Mouse (Mus musculus) lung, postnatal 10 days (tissue): Measurements from ENCODE around the gene Sec23a.
"Not testable (repeated sequence)": the region's sequence is repeated elsewhere in the genome, so short reads cannot be mapped to it uniquely, and the experiment has no call there.

ENCODE experiments used
- DNase-seq: peaks from one replicate; pipeline ENCODE4 v3.0.0; 2021

Gene Sec23a

DNA sequence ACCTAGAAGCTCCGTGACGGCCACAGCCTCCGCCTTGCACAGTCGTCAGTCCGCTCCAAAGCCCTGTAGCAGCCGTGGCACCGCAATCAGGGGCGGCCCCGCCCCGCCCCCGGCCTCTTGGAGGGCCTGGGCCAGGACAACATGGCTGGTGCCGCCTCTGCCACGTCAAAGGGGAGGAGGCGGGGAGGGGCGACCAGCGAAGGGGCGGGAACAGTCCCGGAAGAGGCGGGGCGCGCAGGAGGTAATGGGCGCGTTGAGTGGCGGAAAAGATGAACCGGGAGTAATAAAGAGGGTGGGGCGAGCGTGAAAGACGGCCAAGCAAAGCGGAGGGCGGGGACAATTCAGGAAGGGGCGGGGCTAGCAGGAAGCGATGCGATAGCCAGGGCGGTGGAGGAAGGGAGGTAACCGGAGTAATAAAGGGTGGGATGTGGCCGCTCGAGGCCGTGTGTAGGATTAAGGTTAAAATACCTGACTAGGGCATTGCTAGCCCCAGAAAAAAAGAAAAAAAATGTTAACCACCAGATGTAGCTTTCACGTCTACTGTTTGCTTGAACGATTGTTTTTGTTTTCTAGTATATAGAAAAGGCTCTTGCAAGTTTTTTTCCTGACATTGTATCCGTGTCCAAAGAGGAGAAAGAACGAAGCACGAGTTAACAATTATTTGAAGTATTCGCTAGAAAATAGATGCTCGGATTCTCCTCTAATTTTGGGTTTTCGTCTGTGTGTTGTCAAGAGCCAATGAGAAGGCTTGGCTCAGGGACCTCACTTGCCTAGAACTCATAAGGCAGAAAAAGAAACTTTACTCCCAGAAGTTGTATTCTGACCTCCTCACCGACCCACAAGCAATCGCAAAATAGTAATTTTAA lies at the start of gene Sec23a:
Gene Sec23a (minus strand): TSS at position 174 of the 866 bp plus-strand sequence.
- DNase-seq = peak; percentile 100

DNA sequence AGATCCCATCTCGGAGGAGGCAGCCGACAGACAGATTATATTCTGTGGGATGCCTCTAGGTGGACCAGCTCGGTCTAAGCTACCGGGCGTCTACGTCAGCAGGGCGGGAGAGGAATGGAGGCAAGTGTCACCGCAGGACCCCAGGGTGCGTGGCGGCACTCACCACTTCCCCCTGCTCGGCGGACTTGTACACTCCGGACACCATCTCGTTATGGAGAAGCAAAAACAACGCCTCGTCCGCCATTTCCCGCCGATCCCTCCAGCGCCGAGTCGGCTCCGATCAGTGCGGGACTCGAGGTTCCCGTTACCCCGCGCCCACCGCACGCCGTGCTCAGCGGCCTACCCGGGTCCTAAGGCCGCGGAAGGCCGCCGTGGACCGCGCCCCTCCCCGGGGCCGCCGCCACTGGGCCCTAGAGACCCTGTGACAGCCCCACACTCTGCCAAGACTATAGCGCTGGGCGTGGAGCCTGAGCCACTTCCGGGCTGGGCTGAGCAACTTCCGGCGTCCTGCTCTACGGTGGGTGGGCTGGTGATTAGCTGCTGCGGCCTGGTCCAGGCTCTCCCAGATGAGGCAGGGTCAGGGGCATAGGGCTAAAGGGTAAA lies 49.3 kb upstream of the Sec23a start, which contains the start of gene Trappc6b:
Gene Trappc6b (minus strand): TSS at position 480 of the 603 bp plus-strand sequence.
- peak; percentile 90 for DNase-seq

DNA sequence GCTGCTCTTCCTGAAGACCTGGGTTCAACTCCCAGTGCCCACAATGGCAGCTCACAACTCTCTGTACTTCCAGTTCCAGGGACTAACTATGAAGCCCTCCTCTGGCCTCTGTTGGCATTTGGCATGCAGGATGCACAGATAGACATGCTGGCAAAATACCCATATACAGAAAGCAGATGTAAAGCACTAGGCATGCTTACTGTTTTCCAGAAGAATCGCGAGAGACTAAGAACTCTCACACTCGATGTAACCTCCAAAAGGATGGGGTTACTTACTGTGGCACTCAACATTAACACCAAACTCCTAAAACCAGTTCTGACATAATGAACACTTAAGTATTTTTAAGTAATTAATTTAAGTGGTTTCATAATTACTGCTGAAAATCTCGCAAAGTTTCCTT lies 48.5 kb upstream of the Sec23a start:
- DNase-seq = no peak

DNA sequence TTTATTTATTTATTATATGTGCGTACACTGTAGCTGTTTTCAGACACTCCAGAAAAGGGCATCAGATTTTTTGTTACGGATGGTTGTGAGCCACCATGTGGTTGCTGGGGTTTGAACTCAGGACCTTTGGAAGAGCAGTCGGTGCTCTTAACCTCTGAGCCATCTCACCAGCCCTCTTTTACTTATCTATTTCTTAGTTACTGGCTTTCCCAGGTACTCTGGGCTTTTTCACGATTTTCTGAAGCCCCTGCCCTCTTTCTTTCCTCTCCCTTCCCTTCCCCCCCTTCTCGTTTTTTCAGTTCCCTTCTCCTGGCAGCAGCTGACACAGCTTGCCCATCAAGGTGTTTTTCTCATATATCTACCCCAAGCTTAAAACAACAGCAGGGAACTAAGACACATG lies 46.4 kb upstream of the Sec23a start:
- DNase-seq = not testable (repeated sequence)

DNA sequence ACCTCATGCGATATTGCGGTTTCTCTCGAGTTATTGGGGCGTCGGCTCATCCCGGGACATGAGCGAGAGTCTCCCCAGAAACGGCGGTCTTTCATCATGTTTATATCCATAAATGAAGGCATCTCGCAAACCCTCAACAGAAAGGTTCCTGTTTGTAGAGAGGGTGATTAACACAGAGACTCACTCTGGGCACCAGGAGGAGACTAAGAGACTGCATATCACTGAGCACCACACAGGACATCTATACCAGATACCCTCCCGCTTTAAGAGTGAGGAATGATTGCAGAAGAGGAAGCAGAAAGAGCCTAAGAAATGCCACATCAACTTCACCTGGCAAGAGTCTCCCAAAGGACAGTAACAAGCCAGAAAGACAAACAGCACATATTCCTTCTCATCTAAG lies 44.4 kb upstream of the Sec23a start:
- no peak for DNase-seq

DNA sequence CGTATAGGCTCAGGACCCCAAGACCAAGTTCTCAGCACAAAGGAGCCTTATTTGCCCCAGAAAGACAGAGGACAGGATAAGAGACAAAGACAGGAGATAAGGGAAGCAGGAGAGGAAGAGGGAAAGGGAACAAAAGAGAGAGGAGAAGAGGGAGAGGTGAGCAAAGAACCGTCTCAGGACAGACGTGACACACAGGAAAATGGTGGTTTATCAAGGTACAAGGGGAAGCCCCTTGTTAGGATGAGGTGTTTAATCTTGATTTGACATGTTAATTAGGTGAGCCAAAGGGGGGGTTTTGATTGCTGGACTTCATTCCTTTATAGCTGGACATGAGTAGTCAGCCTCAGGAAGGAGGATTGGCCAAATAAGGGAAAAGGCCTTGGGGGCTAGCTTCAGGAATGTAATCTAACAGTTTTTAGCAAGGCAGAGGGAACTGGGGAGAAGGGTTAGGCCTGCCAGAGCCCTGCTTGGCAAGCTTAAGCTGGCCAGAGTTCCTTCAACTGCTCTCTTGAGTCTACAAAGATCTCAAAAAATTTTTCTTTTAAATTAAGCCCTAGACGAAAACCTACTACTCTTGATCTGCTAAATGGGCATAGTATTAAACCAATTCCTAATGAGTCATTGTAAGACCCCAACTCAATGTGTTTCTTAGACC lies 43.5 kb upstream of the Sec23a start:
- peak; percentile 14 for DNase-seq

DNA sequence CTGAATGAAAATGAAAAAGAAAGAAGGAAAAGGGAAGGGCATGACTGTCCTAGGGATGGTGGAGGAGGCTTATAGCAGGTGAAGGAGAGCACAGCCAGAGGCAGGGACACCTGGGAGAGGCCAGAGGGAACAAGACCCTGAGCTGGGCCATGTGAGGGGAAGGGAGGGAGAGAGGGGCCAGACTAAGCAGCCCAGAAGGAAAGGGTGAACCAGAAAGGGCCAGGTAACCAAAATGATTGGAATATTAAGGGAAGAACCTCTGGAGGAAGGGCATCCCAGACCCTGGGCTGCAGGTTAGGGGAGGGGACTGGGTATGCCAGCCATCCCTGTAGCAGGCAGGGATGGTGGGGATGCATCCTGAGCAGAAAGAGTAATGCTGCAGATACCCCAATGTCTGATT lies 42.2 kb upstream of the Sec23a start:
- DNase-seq = no peak

DNA sequence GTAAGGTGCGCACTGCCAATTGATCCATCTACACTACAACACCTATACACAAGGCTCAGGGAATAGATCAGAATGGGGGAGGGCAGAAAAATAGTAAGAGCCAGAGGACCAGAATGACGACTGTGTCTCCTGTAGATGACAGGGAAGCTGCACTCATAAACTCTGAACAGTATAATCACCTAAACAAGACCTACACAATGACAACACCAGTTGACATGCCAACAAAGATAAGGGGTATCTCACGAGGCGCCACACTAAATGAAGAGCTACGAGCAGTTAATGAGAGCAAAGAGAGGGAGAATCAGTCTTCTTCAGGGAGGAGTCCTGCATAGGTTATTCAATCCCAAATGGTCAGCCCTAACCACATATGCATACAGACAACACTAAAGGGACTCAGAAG lies 41.3 kb upstream of the Sec23a start:
- no peak for DNase-seq

DNA sequence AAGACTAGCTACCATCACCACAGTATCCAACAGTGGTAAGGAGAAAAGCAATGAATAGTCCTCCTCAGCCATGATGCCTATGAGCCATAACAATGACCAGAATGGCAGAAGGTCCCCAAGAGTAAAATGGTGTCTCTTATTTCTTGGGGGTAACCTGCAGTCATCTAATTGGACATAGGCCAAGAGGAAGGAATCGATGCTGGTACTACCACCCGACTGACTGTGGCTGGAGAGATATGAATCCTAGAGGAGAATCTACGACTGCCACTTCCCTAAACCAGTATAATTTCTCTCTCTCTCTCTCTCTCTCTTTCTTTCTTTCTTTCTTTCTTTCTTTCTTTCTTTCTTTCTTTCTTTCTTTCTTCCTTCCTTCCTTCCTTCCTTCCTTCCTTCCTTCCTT lies 40.7 kb upstream of the Sec23a start:
- no peak for DNase-seq

DNA sequence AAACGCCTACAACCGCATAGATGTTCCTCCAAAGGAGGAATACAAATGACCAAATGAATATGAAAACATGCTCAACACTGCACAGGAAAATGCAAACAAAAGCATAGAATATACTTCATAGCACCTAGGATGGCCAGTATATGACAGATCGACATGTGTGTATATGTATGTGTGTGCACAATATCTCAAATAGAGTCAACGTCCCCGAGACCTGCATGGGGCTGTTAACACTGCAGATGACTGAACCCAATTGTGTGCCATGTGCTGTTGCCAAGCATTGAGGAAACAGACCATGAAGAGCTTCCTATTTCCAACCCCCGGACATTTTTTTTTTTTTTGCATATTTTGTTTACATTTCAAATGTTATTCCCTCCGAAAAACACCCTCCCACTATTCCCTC lies 29.0 kb upstream of the Sec23a start:
- no peak for DNase-seq

DNA sequence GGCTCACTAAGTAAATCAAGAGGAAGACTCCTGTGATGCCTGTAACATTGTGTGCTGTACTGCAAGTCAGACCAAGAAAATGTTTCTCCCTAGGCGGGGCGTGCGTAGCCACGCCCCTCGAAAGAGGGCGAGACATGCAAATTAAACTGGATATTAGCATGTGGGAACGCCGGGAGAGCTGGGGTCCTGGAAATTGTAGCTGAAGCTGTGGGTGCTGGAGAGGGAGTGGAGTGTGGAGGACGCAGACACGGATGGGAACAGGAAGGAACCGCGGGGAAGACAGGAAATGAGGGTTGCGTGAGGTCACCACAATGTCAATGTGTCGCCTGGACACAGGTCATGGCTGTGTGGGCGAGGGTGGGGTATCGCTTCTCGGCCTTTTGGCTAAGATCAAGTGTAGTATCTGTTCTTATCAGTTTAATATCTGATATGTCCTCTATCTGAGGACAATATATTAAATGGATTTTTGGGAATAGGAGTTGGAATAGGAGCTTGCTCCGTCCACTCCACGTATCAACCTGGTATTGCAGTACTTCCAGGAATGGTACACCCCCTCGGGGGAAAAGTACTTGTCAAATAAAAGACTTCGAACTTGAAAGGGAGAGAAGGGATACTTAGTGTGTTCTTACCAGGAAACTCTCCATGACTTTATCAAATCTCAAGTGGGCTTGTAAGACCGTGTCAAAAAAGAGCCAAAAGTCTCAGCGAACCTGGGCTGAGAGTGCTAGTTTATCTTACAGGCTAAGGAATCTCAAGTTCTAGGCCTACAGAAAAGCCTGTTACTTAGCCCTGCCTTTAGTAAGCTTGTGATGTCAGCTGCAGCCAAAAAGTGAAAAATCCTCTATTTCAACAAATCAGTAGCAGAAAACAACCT lies 28.4 kb upstream of the Sec23a start:
- DNase-seq = peak; percentile 75

DNA sequence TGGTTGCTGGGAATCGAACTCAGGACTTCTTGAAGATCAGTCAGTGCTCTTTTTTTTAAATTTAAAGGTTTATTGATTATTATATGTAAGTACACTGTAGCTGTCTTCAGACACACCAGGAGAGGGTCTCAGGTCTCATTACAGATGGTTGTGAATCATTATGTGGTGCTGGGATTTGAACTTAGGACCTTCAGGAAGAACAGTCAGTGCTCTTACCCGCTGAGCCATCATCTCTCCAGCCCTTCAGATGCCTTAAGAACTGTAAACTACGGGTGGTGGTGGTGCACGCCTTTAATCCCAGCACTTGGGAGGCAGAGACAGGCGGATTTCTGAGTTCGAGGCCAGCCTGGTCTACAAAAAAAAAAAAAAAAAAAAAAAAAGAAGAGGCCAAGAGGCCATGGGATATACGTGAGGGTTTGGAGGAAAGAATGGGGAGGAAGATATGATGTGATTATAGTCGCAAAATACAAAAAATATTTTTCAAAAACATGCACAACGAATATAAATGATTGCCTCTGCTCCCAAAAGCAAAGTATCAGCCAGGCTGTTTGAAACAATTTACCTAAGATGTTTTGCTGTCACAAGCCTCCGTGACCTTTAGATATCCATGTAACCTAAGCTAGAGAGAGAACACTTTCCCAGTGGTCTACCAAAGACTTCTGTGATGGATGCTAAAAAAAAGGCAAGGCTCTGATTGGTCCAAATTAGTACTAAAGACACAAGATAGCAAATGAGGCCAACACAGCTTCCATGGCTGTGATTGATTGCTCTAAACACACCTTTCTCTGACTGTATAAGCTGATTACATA lies 27.5 kb upstream of the Sec23a start:
- DNase-seq = no peak

DNA sequence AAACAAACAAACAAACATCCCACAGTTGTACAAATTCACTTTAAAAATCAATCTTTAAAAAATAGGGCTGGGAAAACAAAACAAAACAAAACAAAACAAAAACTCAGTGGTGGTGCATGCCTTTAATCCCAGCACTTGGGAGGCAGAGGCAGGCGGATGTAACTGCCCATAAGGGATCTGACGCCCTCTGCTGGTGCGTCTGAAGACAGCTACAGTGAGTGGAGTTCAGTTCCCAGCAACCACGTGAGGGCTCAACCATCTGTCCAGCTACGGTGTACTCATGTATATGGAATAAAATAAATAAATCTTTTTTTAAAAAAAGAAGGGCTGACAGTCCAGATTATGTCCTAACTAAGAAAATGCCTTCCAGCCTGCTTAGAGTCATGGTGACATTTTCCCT lies 20.3 kb upstream of the Sec23a start:
- DNase-seq = no peak

DNA sequence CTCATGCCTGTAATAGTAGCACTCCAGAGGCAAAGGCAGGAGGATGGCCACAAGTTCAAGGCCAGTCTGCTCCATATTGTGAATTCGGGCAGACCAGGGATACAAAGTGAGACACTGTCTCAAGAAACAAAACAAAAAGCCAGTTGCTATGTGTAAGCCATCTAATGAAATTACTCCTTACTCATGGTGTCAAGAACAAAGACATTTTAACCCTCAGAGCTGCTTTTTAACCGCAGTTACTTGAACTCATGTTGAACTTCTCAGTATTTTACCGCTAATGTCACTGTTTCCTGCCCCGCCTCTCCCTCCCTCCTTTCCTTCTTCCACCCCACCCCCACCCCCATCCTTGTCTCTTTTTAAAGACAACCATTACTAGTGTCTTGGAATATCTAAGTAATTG lies 9.5 kb upstream of the Sec23a start:
- DNase-seq = no peak

DNA sequence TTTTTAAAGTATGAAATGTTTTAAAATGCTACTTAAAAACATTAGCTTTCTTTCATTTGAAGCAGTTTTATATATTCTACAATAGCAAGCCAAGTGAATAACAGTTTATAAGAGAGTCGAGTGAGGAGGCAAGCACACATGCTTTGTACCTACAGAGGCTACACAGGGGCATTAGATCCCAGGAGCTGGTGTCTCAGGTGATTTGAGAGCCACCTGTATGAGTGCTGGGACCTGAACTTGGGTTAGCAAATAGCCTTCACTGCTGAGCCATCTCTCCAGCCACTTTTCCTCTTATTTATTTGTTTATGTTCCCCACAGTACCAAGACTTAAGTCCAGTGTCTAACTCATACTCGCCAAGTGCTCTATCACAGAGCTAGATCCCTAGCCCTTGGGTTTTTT lies 8.1 kb upstream of the Sec23a start:
- DNase-seq = no peak

DNA sequence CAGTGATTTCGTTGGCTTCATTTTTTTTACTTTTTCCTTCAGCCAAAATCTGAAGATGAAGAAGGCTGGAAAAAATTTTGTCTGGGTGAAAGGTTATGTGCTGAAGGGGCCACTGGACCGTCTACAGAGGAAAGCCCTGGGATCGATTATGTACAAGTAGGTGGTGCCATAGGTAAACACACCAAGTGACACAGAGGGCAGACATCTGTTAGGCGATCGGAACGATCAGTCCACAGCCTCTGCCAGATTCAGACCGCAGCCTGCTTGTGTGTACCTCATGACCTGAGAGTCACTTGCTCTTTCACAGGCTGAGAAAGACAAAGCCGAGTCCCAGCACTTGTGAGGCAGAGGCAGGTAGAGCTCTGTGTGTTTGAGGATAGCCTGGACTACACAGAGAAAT lies 6.2 kb upstream of the Sec23a start:
- DNase-seq = no peak

DNA sequence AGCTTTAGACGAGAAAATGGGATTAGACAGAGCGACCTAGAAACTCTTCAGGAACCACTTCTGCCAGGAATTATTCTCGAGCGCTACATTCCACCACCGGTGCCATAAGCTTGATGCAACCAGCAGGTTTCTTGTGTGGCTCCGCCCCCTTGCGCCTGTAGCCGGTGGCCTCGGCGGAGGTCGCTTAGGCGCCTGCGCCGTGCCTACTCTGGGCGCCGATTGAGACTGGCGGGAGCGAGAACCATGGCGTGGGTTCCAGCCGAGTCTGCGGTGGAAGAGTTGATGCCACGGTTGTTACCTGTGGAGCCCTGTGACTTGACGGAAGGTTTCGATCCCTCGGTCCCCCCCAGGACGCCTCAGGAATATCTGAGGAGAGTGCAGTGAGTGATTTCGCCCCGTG lies 1.4 kb upstream of the Sec23a start, which contains the start of gene Gemin2:
Gene Gemin2 (plus strand): TSS at position 160 of the 400 bp plus-strand sequence.
- peak; percentile 95 for DNase-seq

DNA sequence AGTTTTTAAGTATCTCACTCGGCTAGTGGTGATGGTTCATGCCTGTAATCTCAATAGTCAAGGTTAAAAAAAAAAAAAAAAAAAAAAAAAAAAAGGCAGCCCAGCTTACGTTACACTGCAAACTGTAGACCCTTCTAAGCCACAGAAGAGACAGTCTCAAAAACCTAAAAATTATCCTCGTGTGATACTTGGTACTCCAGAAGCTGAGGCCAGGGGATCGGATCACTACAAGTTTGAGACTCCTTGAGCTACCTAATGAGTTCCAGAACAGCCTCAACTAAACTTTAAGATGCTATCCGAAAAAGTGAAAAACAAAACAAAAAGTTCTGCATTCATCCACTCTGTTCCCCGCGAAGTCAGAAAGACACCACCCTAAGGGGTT lies 884 bp upstream of the Sec23a start:
- no peak for DNase-seq

DNA sequence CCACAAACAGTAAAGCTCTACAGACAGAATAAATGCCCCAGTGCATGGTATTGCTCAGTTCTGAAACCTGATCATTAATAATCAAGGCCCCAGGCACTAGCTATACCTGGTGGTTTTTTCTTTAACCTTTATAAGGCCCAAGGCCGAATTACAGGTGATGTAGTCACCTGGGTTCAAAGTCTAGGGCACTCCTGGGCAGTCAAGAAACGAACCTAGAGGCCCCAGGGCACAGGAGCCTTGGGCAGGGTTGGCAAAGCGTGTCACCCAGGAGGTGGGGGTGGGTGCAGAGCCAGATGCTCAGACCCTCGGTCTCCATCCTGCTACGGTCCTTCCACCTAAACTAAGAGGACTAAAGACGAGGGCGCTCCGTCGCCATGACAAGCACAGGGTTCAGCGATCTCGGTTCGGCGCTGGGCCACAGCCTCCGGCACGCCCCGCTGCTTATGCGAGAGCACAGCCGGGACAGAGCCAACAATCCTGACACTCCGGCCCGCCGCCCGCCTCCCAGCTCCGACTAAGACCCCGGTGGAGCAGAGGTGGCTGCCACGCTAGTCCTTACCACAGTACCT lies 458 bp downstream of the Sec23a start:
- no peak for DNase-seq

DNA sequence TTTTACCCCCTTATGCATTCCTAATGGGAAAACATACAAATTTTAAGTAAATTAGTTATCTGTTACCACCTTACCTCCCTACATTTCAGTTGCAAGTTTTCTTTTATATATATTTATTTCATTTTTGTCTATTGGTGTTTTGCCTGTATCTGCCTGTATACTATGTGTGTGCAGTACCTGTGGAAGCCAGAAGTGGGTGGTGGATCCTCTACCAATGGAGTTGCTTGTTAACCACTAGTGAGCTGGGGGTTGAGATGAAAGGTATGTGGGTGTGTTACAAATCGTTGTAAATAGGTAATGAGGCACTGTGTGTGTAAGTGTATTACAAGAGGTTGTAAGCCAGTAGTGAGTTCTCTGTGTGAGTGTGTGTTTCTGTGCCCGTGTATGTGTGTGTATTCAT lies 1.3 kb downstream of the Sec23a start:
- peak; percentile 28 for DNase-seq

DNA sequence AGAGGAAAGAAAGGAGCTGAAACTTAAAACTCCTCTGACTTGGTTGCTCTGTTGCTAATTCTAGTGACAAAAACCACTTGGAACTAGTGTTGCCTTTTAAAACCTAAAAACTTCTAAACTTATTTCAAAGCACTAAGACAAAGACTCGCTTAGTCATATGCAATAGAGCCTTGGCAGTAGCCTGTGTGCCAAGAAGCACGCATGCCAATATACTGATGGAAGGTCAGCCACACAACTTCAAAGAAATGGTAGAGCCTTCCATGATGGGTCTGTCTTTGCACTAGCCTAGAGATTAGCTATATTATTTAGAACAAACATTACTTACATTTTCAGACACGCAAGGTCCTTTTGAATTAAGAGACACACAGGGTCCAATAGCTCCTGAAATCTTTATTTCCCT lies 26.1 kb downstream of the Sec23a start:
- DNase-seq = no peak
